Mouse (Mus musculus) spleen, postnatal 10 days (tissue): ENCODE results near the gene Serpinb8.

ENCODE experiments used
- DNase-seq, 2 experiments: peaks; one replicate each; pipeline ENCODE4 v3.0.0; 2021 to 2022; ENCODE audit warnings: low spot score in 2 of 2

Gene Serpinb8

GRCm38 (mm10) chr1:107589691-107590470 lies at the start of gene Serpinb8:
Serpinb8 (plus strand) TSS chr1:107590006.
- DNase-seq = no peak

DNA sequence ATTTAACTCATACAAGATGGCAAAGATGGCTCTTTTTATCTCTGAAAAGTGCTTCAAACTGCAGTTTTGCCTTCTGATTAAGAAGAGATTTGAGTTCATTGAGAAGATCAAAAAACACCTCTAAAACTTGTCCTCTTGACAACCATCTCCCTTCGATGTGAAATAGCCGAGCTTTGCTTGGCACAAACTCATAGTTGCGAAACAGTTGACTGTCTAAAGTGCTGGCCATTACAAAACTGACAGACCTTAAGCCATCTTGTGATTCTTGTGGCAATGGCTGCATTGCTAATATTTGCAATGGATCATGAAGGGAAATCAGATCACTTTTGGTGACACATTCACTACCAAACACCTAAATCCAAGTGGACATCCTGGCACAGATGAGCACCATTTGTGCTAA lies 30.3 kb upstream of the Serpinb8 start:
- DNase-seq = no peak

DNA sequence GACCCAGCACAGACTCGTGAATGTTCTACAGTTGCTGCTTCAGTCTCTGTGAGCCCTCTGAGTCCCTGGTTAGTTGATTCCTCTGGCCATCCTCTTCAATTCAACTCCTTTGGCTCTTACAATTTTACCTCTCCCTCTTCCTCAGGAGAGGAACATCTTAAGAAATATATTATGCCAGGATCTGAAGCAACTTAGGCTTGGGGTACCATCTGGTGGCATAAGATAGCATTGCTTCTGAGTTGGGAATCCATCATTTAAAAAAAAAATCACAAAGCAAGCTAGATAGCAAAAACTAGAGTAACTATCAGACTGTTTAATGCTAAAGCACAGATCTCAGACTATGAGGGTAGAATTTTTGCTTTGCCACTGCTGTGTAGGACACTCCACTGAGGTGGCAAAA lies 27.7 kb upstream of the Serpinb8 start:
- DNase-seq = no peak

DNA sequence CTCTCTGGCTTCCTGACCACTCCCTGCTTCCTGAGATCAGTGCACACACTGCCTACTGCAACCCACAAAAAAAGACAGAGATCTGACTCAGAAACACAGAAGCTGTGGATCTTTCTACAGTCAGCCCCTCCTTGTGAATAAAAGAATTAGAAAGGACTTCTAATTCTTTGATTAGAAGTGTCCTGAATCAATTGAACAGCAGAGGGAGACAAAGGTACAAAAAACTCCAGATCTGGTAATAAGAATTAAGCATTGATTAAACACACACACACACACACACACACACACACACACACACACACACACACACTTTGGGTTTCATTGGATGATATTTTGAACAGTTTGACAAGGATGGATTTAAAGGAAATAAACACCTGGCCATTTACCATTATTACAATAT lies 24.2 kb upstream of the Serpinb8 start:
- DNase-seq = no peak

DNA sequence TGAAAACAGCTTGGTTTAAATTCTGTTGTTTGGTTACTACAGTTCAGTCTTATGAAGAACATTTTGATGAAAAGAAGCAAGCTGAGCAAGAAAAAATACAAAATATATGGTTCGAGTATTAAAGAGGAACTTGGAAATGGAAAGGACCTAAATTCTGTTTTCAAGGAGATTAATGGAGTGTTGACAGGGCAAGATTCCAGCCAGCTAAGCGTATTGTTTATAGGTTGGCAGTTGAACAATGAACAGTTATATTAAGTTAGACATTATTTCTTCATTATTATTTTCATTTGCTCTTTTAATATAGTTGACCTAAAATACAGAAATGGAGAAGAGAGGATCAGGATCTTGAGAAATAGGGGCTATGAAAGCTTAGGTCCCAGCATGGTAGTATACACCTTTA lies 13.7 kb upstream of the Serpinb8 start:
- no peak for DNase-seq

GRCm38 (mm10) chr1:107577514-107577913 lies 12.3 kb upstream of the Serpinb8 start:
- DNase-seq = no peak

- DNase-seq = no peak
Measured at GRCm38 (mm10) chr1:107581220-107581619, 8.6 kb upstream of the Serpinb8 start.

DNA sequence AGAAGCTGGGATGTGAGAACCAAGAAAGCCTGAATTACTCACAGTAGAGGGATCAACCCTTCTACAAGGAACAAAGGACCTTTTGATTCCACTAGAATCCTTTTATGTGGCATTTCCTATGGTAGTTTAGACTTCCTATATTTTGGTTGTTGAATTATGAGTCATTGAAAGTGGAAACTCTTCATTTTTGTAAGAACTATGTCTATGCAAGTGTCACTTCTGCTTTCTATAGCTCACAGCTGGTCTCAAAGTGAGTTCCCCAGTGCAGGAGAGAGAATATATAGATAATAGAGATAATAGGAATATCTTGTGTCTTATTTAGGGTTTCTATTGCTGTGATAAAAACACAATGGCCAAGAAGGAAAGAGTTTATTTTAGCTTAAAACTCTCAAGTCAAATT lies 6.9 kb upstream of the Serpinb8 start:
- no peak for DNase-seq

GRCm38 (mm10) chr1:107583958-107584376 lies 5.8 kb upstream of the Serpinb8 start:
- DNase-seq = no peak

GRCm38 (mm10) chr1:107584932-107585331 lies 4.9 kb upstream of the Serpinb8 start:
- DNase-seq = no peak

DNA sequence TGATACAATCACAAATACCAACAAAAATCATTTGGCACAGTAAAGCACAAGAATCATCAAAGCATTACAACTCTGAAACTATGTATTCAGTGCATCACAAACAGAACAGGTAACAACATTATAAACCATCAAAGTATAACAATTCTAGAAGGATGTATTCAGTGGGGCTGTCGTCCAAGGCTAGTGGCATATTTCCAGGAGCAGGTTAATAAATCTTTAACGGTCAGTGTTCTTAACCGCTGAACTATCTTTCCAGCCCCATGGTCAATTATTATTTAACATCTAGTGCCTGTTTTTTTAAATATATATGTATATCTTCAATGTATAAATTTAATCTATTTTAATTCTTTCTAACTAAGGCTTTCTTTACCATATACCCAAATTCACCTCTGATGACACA lies 3.6 kb upstream of the Serpinb8 start:
- no peak for DNase-seq

DNA sequence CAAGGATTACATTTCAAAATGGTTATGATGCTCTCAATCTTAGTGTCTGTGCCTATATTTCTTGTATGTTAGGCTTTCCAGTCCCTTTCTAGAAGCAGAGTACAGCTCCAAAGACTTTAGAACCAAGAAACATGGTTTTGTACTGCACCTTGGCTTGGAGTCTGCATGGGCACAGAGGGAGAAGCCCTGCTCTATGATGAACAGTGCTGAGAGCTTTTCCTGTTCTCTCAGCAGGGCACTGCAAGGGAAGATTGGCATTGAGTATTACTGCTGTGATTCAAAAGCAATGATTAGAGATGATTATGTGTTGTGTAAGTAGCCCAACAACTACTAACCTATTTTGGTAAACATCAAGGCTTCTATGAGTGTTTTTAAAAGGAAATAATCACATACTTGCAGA lies 1.6 kb upstream of the Serpinb8 start:
- no peak for DNase-seq

- DNase-seq = no peak
Measured at GRCm38 (mm10) chr1:107588642-107589041, 1.2 kb upstream of the Serpinb8 start.

DNA sequence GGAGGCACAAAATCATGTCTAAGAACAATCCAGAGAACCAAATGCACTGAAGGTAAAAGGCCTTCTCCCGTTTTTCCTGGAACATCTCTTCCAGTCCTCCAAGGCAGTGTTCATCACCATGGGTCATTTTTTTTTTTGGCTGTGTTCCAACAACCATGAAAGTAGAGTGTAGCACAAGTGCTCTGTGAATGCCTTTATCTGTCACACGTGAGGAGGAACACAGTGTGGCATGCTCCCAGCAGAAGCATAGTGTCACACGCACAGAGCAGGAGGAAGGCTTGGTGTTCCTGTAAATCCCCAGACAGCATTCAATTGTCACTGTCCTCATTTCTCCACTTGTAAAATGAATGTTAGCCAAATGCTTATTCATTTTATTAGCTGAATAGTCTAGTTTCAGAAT lies 2.8 kb downstream of the Serpinb8 start:
- DNase-seq = no peak

DNA sequence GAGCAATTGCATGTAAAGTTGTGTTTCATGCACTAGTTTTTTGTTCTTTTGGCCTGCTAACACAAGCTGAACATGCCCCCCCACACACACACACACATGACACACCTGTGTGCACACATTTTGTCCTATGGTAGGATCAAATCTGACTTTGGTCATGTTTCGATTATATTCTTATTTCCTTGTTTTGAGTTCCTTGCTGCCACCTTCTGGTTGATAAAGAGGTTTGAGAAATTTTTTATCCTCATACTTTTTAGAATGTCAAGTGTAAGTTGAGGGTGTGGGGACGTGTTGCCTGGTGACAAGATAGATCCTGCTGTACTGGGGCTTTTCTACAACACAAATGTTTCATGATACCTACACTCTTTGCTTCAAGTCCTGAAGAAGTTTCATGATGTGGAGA lies 3.7 kb downstream of the Serpinb8 start:
- DNase-seq = no peak

DNA sequence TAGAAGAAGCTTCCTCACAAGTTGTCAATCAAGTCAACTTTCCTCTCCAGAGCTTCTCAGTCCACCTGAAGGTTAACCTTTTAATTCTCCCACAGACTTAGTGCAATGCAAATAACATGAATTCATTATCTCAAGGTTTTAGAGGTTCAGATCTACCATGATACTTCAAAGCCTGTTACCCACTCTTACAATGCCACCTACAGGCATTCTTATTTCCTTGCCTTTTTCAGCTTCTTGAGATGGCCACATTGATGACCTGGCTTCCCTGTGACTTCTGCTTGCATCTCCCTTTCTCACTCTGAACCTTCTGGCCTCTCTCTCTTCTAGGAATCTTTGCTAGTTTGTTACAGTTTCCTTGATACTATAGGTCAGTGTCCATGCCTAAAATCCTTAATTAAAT lies 7.1 kb downstream of the Serpinb8 start:
- no peak for DNase-seq

- DNase-seq = no peak
Measured at GRCm38 (mm10) chr1:107598476-107598875, 8.7 kb downstream of the Serpinb8 start.

GRCm38 (mm10) chr1:107608942-107609341 lies 19.1 kb downstream of the Serpinb8 start:
- no peak for DNase-seq

- no peak for DNase-seq
Measured at GRCm38 (mm10) chr1:107614087-107614486, 24.3 kb downstream of the Serpinb8 start.

DNA sequence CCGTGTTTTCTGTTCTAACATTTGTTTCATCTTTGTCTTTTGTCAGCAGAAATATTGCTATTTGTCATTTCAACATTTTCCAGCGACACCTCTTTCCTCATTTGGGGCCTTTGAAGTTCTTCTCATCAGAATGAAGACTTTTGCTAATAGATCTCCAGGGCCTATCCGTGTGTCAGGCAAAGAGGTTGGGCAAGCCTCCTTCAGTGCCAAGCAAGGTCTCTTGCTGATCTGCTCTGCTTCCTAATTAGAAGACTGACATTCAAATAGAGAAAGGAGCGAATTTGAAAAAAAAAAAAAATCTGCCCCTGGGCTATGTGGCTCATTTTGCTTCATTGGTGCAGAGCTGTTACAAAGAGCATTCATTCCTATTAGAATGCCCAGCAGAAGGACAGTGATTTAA lies 32.2 kb downstream of the Serpinb8 start:
- DNase-seq = no peak

DNA sequence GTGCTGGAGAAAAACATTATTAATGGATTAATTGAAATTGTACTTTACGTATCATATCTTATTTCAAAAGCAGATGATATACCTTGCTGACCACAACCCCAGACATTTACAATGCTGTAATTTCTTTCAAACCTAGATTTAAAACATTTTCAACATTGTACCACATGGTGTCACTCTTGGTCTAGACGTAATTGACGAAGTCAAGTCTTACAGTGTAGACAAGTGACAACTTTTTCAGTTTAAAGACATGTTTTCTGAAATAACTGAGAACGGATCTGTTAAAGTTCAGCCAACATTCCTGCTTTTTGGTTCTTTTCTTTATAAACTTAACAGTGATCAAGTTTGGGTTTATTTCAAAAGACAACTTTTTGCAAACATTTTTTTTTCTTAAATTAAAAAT lies 46.1 kb downstream of the Serpinb8 start:
- DNase-seq = no peak

DNA sequence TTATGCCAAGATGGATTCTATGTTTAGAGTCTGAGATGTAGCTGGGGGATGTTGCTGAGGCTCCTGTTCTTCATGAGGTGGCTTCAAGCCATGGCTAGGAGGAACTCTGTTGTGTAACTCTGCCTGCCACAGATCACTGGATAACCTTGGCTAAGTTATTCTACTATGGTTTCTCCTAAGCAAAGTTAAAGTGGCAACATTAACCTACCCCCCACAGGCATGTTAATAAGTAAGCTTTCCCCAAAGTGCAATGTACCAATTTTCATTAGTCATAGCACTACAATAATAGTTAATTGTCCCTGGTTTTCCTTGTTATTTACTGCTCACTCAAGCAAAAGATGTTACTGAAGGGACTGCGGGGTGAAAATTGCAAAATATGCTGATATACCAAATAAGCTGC lies 48.2 kb downstream of the Serpinb8 start:
- DNase-seq = no peak

DNA sequence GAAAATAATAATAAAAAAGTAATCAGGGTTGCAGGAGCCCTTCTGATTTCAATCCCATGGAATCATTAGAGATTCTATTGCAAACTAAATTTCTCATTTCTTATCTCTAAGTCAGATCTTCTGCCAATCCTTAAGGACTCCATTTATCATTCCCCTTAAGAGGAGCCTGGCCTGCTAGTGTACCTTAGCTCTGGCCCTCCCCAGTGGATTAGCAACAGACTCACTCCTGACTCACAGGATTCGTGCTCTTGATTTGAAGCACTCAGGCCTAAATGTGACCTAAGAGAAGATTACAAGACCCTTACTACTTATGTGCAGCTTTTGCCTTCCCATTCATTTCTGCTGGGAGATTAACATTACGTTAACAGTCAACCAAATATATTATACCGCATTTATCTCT lies 48.7 kb downstream of the Serpinb8 start:
- DNase-seq = no peak
